In the genomic region with DNA sequence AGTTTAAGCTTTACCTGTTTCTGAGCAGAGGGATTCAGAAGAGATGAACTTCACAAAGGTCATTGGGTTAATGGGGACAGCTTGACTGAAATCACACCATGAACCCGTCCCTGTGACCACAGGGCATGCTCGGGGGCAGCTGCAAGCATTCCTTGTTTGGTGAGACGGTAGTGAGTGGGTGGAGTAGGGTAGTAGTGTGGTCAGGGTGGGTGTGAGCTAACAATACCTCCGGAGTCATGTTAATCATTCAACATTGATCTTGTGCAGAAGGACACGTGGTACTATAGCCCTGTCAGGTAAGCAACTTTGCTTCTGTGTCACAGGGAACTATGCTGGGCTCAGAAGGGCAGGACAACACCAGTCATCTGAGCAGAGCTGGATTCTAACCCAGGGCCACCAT, we compare ENCODE assay signal across 17 mouse cellular contexts.
DNase-seq lines count a peak whose midpoint lies in the region; ATAC-seq and TF ChIP-seq lines count a peak whose summit lies in the region.
"Had no signal": no experiment of that assay in that cellular context is flagged by ENCODE, and none has a peak within 500 bp of the region (broad histone marks: within the 10 kb centered on the region; RNA-seq: fewer than 3 reads in every experiment).

No protein-coding gene starts in this region.

- no peak overlapping the region for H3K9ac ChIP-seq in intestine, embryonic 15.5 days
- no peak overlapping the region for H3K9ac ChIP-seq in liver, embryonic 11.5 days (ENCODE audit: low read depth, low read length)
- H3K9ac ChIP-seq: hindbrain, embryonic 13.5 days; neural tube, embryonic 15.5 days had no signal

- DNase-seq in kidney, adult 8-10 months: peak; percentile 37 to 55
- no peak for DNase-seq in liver, embryonic 11.5 days (ENCODE audit: low spot score)
- DNase-seq in right cerebral cortex, adult 2 months (ENCODE audit: low spot score in 2 of 2): no peak
- no peak for DNase-seq in cerebellum, adult 11 months
- DNase-seq in thymus, adult 2 months: no peak
- DNase-seq: adrenal gland, postnatal 36 days; cerebellum, adult 9-10 months; gastrocnemius, postnatal 25 days; lung, adult 2 months; lung, postnatal 4 days; thymus, adult 18-20 months had no signal

- H3K4me3 ChIP-seq in intestine, embryonic 15.5 days (replicated peaks): no peak overlapping the region
- H3K4me3 ChIP-seq in liver, embryonic 11.5 days (ENCODE audit: low read depth, low read length): no peak overlapping the region
- no peak overlapping the region for H3K4me3 ChIP-seq in small intestine, adult 2 months (ENCODE audit: low read depth, low read length)
- no peak overlapping the region for H3K4me3 ChIP-seq in thymus, adult 2 months (ENCODE audit: control insufficient read depth, insufficient read depth, low read length)
- H3K4me3 ChIP-seq: hindbrain, embryonic 13.5 days; midbrain, embryonic 10.5 days; neural tube, embryonic 15.5 days had no signal

- H3K4me2 ChIP-seq in intestine, embryonic 15.5 days (replicated peaks): no peak overlapping the region
- H3K4me2 ChIP-seq in liver, embryonic 11.5 days: no peak overlapping the region
- H3K4me2 ChIP-seq: hindbrain, embryonic 13.5 days; neural tube, embryonic 15.5 days had no signal

- H3K27ac ChIP-seq in intestine, embryonic 15.5 days: no peak overlapping the region
- no peak overlapping the region for H3K27ac ChIP-seq in liver, embryonic 11.5 days (ENCODE audit: low read depth, low read length)
- peak overlapping the region; percentile 51; the same call in 1 of the 2 replicates for H3K27ac ChIP-seq in small intestine, adult 2 months (ENCODE audit: insufficient read depth, low read depth, low read length)
- H3K27ac ChIP-seq in thymus, adult 2 months (ENCODE audit: control insufficient read depth, insufficient read depth, low read length): no peak overlapping the region
- H3K27ac ChIP-seq: hindbrain, embryonic 13.5 days; midbrain, embryonic 10.5 days; neural tube, embryonic 15.5 days had no signal

- no peaks in the 10 kb centered on the region for H3K36me3 ChIP-seq in intestine, embryonic 15.5 days
- H3K36me3 ChIP-seq in liver, embryonic 11.5 days (ENCODE audit: control insufficient read depth, insufficient read depth, low read length): no peaks in the 10 kb centered on the region
- no peaks in the 10 kb centered on the region for H3K36me3 ChIP-seq in small intestine, adult 2 months (ENCODE audit: control insufficient read depth, insufficient read depth, low read length)
- H3K36me3 ChIP-seq in thymus, adult 2 months (ENCODE audit: control insufficient read depth, insufficient read depth, low read length): no peaks in the 10 kb centered on the region
- H3K36me3 ChIP-seq: G1E; hindbrain, embryonic 13.5 days; midbrain, embryonic 10.5 days; neural tube, embryonic 15.5 days had no signal

- TF ChIP-seq POLR2A in small intestine, adult 2 months (IDR thresholded peaks at IDR 0.05; ENCODE audit: low read depth, low read length): no peak
- TF ChIP-seq POLR2A in thymus, adult 2 months (IDR thresholded peaks at IDR 0.05; ENCODE audit: control insufficient read depth, extremely low read depth, insufficient read depth, low read length, poor library complexity): no peak

- H3K9me3 ChIP-seq in intestine, embryonic 15.5 days: no peaks in the 10 kb centered on the region
- no peaks in the 10 kb centered on the region for H3K9me3 ChIP-seq in liver, embryonic 11.5 days (ENCODE audit: control insufficient read depth, low read length)
- H3K9me3 ChIP-seq: G1E; hindbrain, embryonic 13.5 days; midbrain, embryonic 10.5 days; neural tube, embryonic 15.5 days had no signal

- 58% methylated on average over 5 of the region's 5 CpGs for WGBS in intestine, embryonic 15.5 days
- WGBS in liver, embryonic 11.5 days: 58% methylated on average over 5 of the region's 5 CpGs
- WGBS in small intestine, adult 2 months: 43% methylated on average over 5 of the region's 5 CpGs
- WGBS in thymus, adult 2 months: 83% methylated on average over 5 of the region's 5 CpGs

- H3K4me1 ChIP-seq in intestine, embryonic 15.5 days (replicated peaks): peaks cover 41% of the 10 kb centered on the region
- 0 out of 2 replicates have a peak, but pooled peaks cover 2% of the 10 kb centered on the region for H3K4me1 ChIP-seq in liver, embryonic 11.5 days (replicated peaks; ENCODE audit: control insufficient read depth, insufficient read depth, low read length)
- H3K4me1 ChIP-seq in small intestine, adult 2 months (ENCODE audit: control insufficient read depth, insufficient read depth, insufficient read length, low read length): peaks cover 35% of the 10 kb centered on the region
- H3K4me1 ChIP-seq in thymus, adult 2 months (replicated peaks; ENCODE audit: control insufficient read depth, insufficient read depth, low read length): no peaks in the 10 kb centered on the region

- no peaks in the 10 kb centered on the region for H3K27me3 ChIP-seq in intestine, embryonic 15.5 days (replicated peaks)
- H3K27me3 ChIP-seq in liver, embryonic 11.5 days (replicated peaks; ENCODE audit: control insufficient read depth, insufficient read depth, low read length): no peaks in the 10 kb centered on the region
- no peaks in the 10 kb centered on the region for H3K27me3 ChIP-seq in small intestine, adult 2 months (ENCODE audit: control insufficient read depth, insufficient read depth, low read length)
- no peaks in the 10 kb centered on the region for H3K27me3 ChIP-seq in thymus, adult 2 months (ENCODE audit: control insufficient read depth, insufficient read depth, low read length)
- H3K27me3 ChIP-seq: hindbrain, embryonic 13.5 days; neural tube, embryonic 15.5 days had no signal

- no peak for TF ChIP-seq CTCF in small intestine, adult 2 months (IDR thresholded peaks at IDR 0.05; ENCODE audit: extremely low read depth, insufficient read length, insufficient replicate concordance, low read depth, low read length)
- TF ChIP-seq CTCF in thymus, adult 2 months (IDR thresholded peaks at IDR 0.05; ENCODE audit: borderline replicate concordance, control insufficient read depth, extremely low read depth, insufficient read depth, low read length, poor library complexity): no peak

- peak; percentile 79 for ATAC-seq in intestine, embryonic 15.5 days
- peak; percentile 41; the same call in 1 of the 2 replicates for ATAC-seq in liver, embryonic 11.5 days (replicated peaks; ENCODE audit: low FRiP score)

Comparison
In these comparisons a context has a peak if more than half of its experiments do, and no peak if none do; other contexts are left out.
1. DNase-seq: peak in kidney, adult 8-10 months (2 of 2); none in liver, embryonic 11.5 days (single experiment), right cerebral cortex, adult 2 months (0 of 2), cerebellum, adult 11 months (single experiment) and thymus, adult 2 months (single experiment).